Mouse (Mus musculus) kidney, embryonic 16.5 days (tissue): ENCODE data around the gene Mrpl2. TPM values are rescaled to one million over a fixed set of nuclear protein-coding genes. Genes with fewer than 3 reads are reported as not detected.

Experiments used
- ATAC-seq: fragments of 200-750 bp; cut with Nextera tagmentation; 2 replicates; pipeline ENCODE4 v1.8.0; 2017; ENCODE audit warnings: moderate TSS enrichment; ENCODE audit not compliant: low FRiP score, low TSS enrichment
- H3K27ac ChIP-seq: fragments of 300-500 bp; sonication (generic); 2 replicates; pipeline ENCODE4 v1.5.1; 2014; ENCODE audit warnings: low read length
- H3K27me3 ChIP-seq: fragments of 300-500 bp; sonication (generic); 2 replicates; pipeline ENCODE4 v1.6.1; 2014; ENCODE audit warnings: low read length, control low read depth, mixed read lengths; ENCODE audit not compliant: insufficient read depth
- H3K36me3 ChIP-seq: fragments of 300-500 bp; sonication (generic); 2 replicates; pipeline ENCODE4 v1.6.1; 2014; ENCODE audit warnings: low read length, control low read depth, mixed read lengths; ENCODE audit not compliant: insufficient read depth
- H3K4me1 ChIP-seq: fragments of 300-500 bp; sonication (generic); 2 replicates; pipeline ENCODE4 v1.6.1; 2014; ENCODE audit warnings: low read length, control low read depth, mixed read lengths; ENCODE audit not compliant: insufficient read depth
- H3K4me2 ChIP-seq: fragments of 300-500 bp; sonication (generic); replicated peaks from 2 replicates; pipeline ENCODE4 v1.6.1; 2014; ENCODE audit warnings: low read depth, low read length
- H3K4me3 ChIP-seq: fragments of 300-500 bp; sonication (generic); 2 replicates; pipeline ENCODE4 v1.5.1; 2014; ENCODE audit warnings: mild to moderate bottlenecking, low read length
- H3K9ac ChIP-seq: fragments of 300-500 bp; sonication (generic); replicated peaks from 2 replicates; pipeline ENCODE4 v1.6.1; 2014; ENCODE audit warnings: low read length
- H3K9me3 ChIP-seq: fragments of 300-500 bp; sonication (generic); 2 replicates; pipeline ENCODE4 v1.6.1; 2016; ENCODE audit warnings: low read length, control low read depth
- WGBS: fragments of 180-500 bp; shearing (Covaris S2); extraction: QIAGEN DNeasy Blood & Tissue Kit; methylation state at CpG from one replicate; pipeline ENCODE4 v1.1.7; 2014; 5-methylcytosine and 5-hydroxymethylcytosine counted together
- polyA plus RNA-seq: library from polyadenylated mRNA; unstranded; fragments of >200 nt; fragmentation: Nextera tagmentation; extraction: Ambion mirVana; gene quantifications from 2 replicates; pipeline ENCODE4 v1.2.1, GENCODE M21; 2015

The Mrpl2 gene
- 118 and 123 TPM in 2 replicates for polyA plus RNA-seq

GRCm38 (mm10) chr17:46645561-46646321 is at the start of gene Mrpl2, which contains the start of gene Klc4:
TSS of gene Mrpl2 (plus strand) at chr17:46646229.
TSS of gene Klc4 (minus strand) at chr17:46646022.
- peak within 1 kb of the TSS; percentile 89 for H3K9ac ChIP-seq
- H3K36me3 ChIP-seq: peaks cover 19% of the 10 kb centered on the region; the same call in 1 of the 2 replicates
- no peaks in the 10 kb centered on the region for H3K9me3 ChIP-seq
- H3K4me3 ChIP-seq: peak within 1 kb of the TSS; percentile 96
- ATAC-seq: peak; percentile 57
- H3K27me3 ChIP-seq: no peaks in the 10 kb centered on the region
- peak within 1 kb of the TSS; percentile 98 for H3K4me2 ChIP-seq
- H3K27ac ChIP-seq: peak within 1 kb of the TSS; percentile 88
- peaks cover 31% of the 10 kb centered on the region for H3K4me1 ChIP-seq
- WGBS: under 1% methylated on average over 53 of the region's 53 CpGs

- no peak overlapping the region for H3K27ac ChIP-seq
- H3K4me3 ChIP-seq: no peak overlapping the region
- peaks cover 19% of the 10 kb centered on the region for H3K4me1 ChIP-seq
- H3K9me3 ChIP-seq: no peaks in the 10 kb centered on the region
- H3K27me3 ChIP-seq: no peaks in the 10 kb centered on the region
- 89% methylated on average over 11 of the region's 11 CpGs for WGBS
- H3K9ac ChIP-seq: no peak overlapping the region
- H3K36me3 ChIP-seq: 0 out of 2 replicates have a peak, but pooled peaks cover 8% of the 10 kb centered on the region
- no peak overlapping the region for H3K4me2 ChIP-seq
- ATAC-seq: no peak
These were observed 48.1 kb upstream of the Mrpl2 start for GRCm38 (mm10) chr17:46597956-46598355.

GRCm38 (mm10) chr17:46598963-46599362 is 47.1 kb upstream of the Mrpl2 start:
- ATAC-seq: no peak
- 0 out of 2 replicates have a peak, but pooled peaks cover 8% of the 10 kb centered on the region for H3K36me3 ChIP-seq

GRCm38 (mm10) chr17:46600569-46600968 is 45.5 kb upstream of the Mrpl2 start:
- Histone ChIP-seq H3K4me2 (no peak overlapping the region), H3K36me3 (0 out of 2 replicates have a peak, but pooled peaks cover 8% of the 10 kb centered on the region), H3K4me3 (no peak overlapping the region), H3K27me3 (no peaks in the 10 kb centered on the region), H3K9me3 (no peaks in the 10 kb centered on the region), H3K4me1 (peaks cover 20% of the 10 kb centered on the region), H3K9ac (no peak overlapping the region), H3K27ac (no peak overlapping the region)
- WGBS: 97% methylated on average over 2 of the region's 2 CpGs
- ATAC-seq: no peak

More at GRCm38 (mm10) chr17:46598963-46599362, 47.1 kb upstream of the Mrpl2 start:
- H3K4me2 ChIP-seq: no peak overlapping the region
- H3K4me1 ChIP-seq: peaks cover 19% of the 10 kb centered on the region
- WGBS: 79% methylated on average over 4 of the region's 4 CpGs
- H3K9me3 ChIP-seq: no peaks in the 10 kb centered on the region
- H3K27me3 ChIP-seq: no peaks in the 10 kb centered on the region
- H3K9ac ChIP-seq: no peak overlapping the region
- no peak overlapping the region for H3K27ac ChIP-seq
- H3K4me3 ChIP-seq: no peak overlapping the region

GRCm38 (mm10) chr17:46602212-46602611 is 43.8 kb upstream of the Mrpl2 start:
- peak; percentile 57 for ATAC-seq
- no peak overlapping the region for H3K4me2 ChIP-seq
- no peaks in the 10 kb centered on the region for H3K9me3 ChIP-seq
- no peak overlapping the region for H3K9ac ChIP-seq
- WGBS: 58% methylated on average over 9 of the region's 9 CpGs
- no peak overlapping the region for H3K4me3 ChIP-seq
- 0 out of 2 replicates have a peak, but pooled peaks cover 8% of the 10 kb centered on the region for H3K36me3 ChIP-seq
- peaks cover 25% of the 10 kb centered on the region for H3K4me1 ChIP-seq
- no peaks in the 10 kb centered on the region for H3K27me3 ChIP-seq
- H3K27ac ChIP-seq: no peak overlapping the region; the same call in 1 of the 2 replicates

GRCm38 (mm10) chr17:46603229-46603628 is 42.8 kb upstream of the Mrpl2 start:
- H3K9ac ChIP-seq: no peak overlapping the region
- no peak overlapping the region for H3K27ac ChIP-seq
- ATAC-seq: no peak
- no peaks in the 10 kb centered on the region for H3K9me3 ChIP-seq
- H3K4me3 ChIP-seq: no peak overlapping the region
- no peaks in the 10 kb centered on the region for H3K36me3 ChIP-seq
- H3K4me2 ChIP-seq: no peak overlapping the region
- H3K4me1 ChIP-seq: peaks cover 28% of the 10 kb centered on the region
- 97% methylated on average over 4 of the region's 4 CpGs for WGBS
- H3K27me3 ChIP-seq: no peaks in the 10 kb centered on the region

- Histone ChIP-seq H3K4me3 (no peak overlapping the region), H3K4me1 (peaks cover 43% of the 10 kb centered on the region), H3K9me3 (no peaks in the 10 kb centered on the region), H3K27ac (peak overlapping the region; percentile 43; the same call in 1 of the 2 replicates), H3K4me2 (no peak overlapping the region), H3K36me3 (no peaks in the 10 kb centered on the region), H3K9ac (0 out of 2 replicates have a peak overlapping the region, but pooled peaks have one; percentile 39), H3K27me3 (no peaks in the 10 kb centered on the region)
- no peak for ATAC-seq
- 53% methylated on average over 5 of the region's 5 CpGs for WGBS
These were observed 40.9 kb upstream of the Mrpl2 start for GRCm38 (mm10) chr17:46605126-46605525.

- Histone ChIP-seq H3K27ac (0 out of 2 replicates have a peak overlapping the region, but pooled peaks have one; percentile 14), H3K4me3 (no peak overlapping the region), H3K36me3 (no peaks in the 10 kb centered on the region), H3K9ac (no peak overlapping the region), H3K4me1 (peaks cover 51% of the 10 kb centered on the region), H3K9me3 (no peaks in the 10 kb centered on the region), H3K4me2 (no peak overlapping the region), H3K27me3 (no peaks in the 10 kb centered on the region)
- 73% methylated on average over 12 of the region's 12 CpGs for WGBS
- ATAC-seq: no peak
These were observed 40.0 kb upstream of the Mrpl2 start for GRCm38 (mm10) chr17:46605987-46606386.

GRCm38 (mm10) chr17:46609721-46610514 is 36.1 kb upstream of the Mrpl2 start:
- H3K36me3 ChIP-seq: no peaks in the 10 kb centered on the region
- no peaks in the 10 kb centered on the region for H3K9me3 ChIP-seq
- WGBS: 37% methylated on average over 13 of the region's 15 CpGs
- H3K4me2 ChIP-seq: peak overlapping the region; percentile 33
- H3K27ac ChIP-seq: peak overlapping the region; percentile 72
- ATAC-seq: peak; percentile 69
- 0 out of 2 replicates have a peak overlapping the region, but pooled peaks have one; percentile 4 for H3K4me3 ChIP-seq
- peak overlapping the region; percentile 23; the same call in 1 of the 2 replicates for H3K9ac ChIP-seq
- no peaks in the 10 kb centered on the region for H3K27me3 ChIP-seq
- H3K4me1 ChIP-seq: peaks cover 78% of the 10 kb centered on the region
